Mouse (Mus musculus) E14TG2a.4 (cell line): Measurements from ENCODE around the gene Npsr1.

Experiments
- CTCF ChIP-seq: conservative IDR thresholded peaks from 2 replicates; pipeline ENCODE4 v1.5.1; 2014; ENCODE audit warnings: low read length
- NANOG ChIP-seq: IDR thresholded peaks from 2 replicates; pipeline ENCODE4 v1.6.1; 2014; ENCODE audit warnings: borderline replicate concordance, low read length, mixed read lengths

DNA sequence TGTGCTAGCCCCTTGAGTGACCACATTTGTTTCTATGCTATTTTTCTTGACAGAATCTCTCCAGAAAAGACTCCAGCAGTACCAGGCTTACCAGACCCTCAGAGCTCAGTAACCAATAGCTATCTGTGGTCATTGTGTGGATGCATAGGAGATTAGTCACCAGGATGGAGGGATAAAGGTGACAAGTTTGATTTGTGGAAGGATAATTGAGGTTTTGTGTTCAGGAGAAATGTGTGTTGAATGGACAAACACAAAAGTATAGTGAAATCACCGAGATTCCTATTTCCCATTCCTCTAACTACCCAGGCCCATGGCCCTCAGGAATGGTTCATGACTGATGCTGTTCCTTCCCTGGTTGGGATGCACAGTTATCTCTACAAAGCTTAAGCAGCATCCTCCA lies 100.5 kb downstream of the Npsr1 start:
- TF ChIP-seq CTCF (no peak), NANOG (no peak)
